Comparison of ENCODE assay signal across 10 mouse cellular contexts in the genomic region with DNA sequence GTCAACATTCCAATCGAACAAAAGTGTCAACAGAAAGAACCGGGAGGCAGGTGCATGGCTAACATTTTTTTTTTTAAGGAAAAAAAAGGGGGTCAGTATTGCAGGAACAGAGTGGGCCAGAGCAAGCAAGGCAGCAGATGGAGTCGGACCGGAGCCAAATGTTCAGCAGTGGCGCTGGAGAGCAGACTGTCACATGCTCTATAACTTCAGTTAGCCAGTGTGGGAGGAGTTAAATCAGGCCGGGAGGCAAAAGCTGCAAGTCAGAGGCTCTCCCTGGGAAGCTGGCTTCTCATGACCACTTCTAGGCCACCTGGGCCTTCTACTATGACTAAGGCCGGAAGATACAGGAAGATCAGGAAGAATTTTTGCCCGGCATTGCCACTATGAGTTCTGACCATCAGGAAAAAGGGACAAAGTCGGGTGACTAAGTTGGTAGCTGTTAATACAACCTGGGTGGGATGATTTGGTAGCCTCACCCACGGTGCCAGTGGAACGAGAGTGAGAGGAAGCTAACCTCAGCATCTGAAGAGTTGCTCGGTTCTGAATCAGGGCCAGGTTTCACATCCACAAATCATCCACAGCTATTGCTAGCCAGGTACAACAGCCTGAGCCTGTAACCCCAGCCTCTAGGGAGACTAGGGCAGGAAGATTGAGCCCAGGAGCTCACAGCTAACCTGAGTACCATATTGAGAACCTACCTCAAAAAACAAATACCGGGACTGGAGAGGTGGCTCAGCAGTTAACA. TPM values are rescaled to one million over a fixed set of nuclear protein-coding genes. Genes with fewer than 3 reads are reported as not detected.
A peak's percentile ranks its signal among the peaks of the same experiment; 100 is the strongest.
DNase-seq lines count a peak whose midpoint lies in the region; ATAC-seq and TF ChIP-seq lines count a peak whose summit lies in the region.
"Had no signal": no experiment of that assay in that cellular context is flagged by ENCODE, and none has a peak within 500 bp of the region (broad histone marks: within the 10 kb centered on the region; RNA-seq: fewer than 3 reads in every experiment).

No protein-coding gene starts in this region.

- no peaks in the 10 kb centered on the region for H3K9me3 ChIP-seq in hindbrain, postnatal 0 days (ENCODE audit: low read length)
- no peaks in the 10 kb centered on the region for H3K9me3 ChIP-seq in hindbrain, embryonic 10.5 days

- H3K27me3 ChIP-seq in hindbrain, postnatal 0 days (ENCODE audit: insufficient read depth, low read length): no peaks in the 10 kb centered on the region
- no peaks in the 10 kb centered on the region for H3K27me3 ChIP-seq in hindbrain, embryonic 10.5 days (ENCODE audit: insufficient read depth, poor library complexity, severe bottlenecking)
- H3K27me3 ChIP-seq: Patski had no signal

- no peak overlapping the region for H3K4me3 ChIP-seq in hindbrain, postnatal 0 days (ENCODE audit: low read length)
- H3K4me3 ChIP-seq in hindbrain, embryonic 10.5 days: no peak overlapping the region

- no peak overlapping the region for H3K9ac ChIP-seq in hindbrain, postnatal 0 days (replicated peaks; ENCODE audit: low read length)

- no peak overlapping the region for H3K4me2 ChIP-seq in hindbrain, postnatal 0 days (ENCODE audit: low read depth, low read length)

- peak; percentile 75 for DNase-seq in hindbrain, postnatal 0 days (ENCODE audit: low spot score)
- DNase-seq in hindbrain, embryonic 10.5 days (ENCODE audit: low spot score): no peak
- DNase-seq in brain, embryonic 14.5 days (ENCODE audit: low read depth): peak; percentile 69
- peak; percentile 54 for DNase-seq in gastrocnemius, postnatal 14 days
- peak; percentile 57 to 90 for DNase-seq in left cerebral cortex, postnatal 25 days (ENCODE audit: low spot score in 2 of 2)
- no peak for DNase-seq in T-cell, adult 2 months (ENCODE audit: low spot score)
- DNase-seq in spleen, postnatal 10 days (ENCODE audit: low spot score in 2 of 2): no peak
- DNase-seq in thymus, postnatal 14 days: no peak

- no peak for TF ChIP-seq POLR2A in brain, embryonic 14.5 days (IDR thresholded peaks at IDR 0.05; ENCODE audit: borderline replicate concordance, extremely low read depth, insufficient read depth, insufficient read length, poor library complexity, severe bottlenecking)

- no peaks in the 10 kb centered on the region; the same call in 1 of the 2 replicates for H3K36me3 ChIP-seq in hindbrain, postnatal 0 days (ENCODE audit: insufficient read depth, low read length)
- no peaks in the 10 kb centered on the region; the same call in 1 of the 2 replicates for H3K36me3 ChIP-seq in hindbrain, embryonic 10.5 days

- intact Hi-C loops in gastrocnemius, postnatal 14 days (cut with DNase I; ENCODE audit: low total_unique reads): no loop called here
- intact Hi-C loops in left cerebral cortex, postnatal 25 days (cut with DNase I): loop anchor here (5.0 kb wide), 4 partner anchors 47 to 248 kb away; no protein-coding TSS in a partner anchor

- no peak for TF ChIP-seq CTCF in hindbrain, postnatal 0 days (IDR thresholded peaks at IDR 0.05; ENCODE audit: low read depth)
- TF ChIP-seq CTCF in brain, embryonic 14.5 days (IDR thresholded peaks at IDR 0.05; ENCODE audit: borderline replicate concordance, extremely low read depth, insufficient read depth, insufficient read length): no peak

- H3K27ac ChIP-seq in hindbrain, postnatal 0 days: no peak overlapping the region; the same call in 1 of the 2 replicates
- no peak overlapping the region for H3K27ac ChIP-seq in hindbrain, embryonic 10.5 days

- H3K4me1 ChIP-seq in hindbrain, postnatal 0 days (ENCODE audit: insufficient read depth, low read length): no peaks in the 10 kb centered on the region
- no peaks in the 10 kb centered on the region for H3K4me1 ChIP-seq in hindbrain, embryonic 10.5 days (replicated peaks)

- peak; percentile 72; the same call in 1 of the 2 replicates for ATAC-seq in hindbrain, postnatal 0 days
- ATAC-seq: Patski had no signal

- 64% methylated on average over 13 of the region's 13 CpGs for WGBS in hindbrain, postnatal 0 days
- 84% methylated on average over 13 of the region's 13 CpGs for WGBS in hindbrain, embryonic 10.5 days

RNA-seq across cellular contexts. Expression of a gene that starts 21.9 kb away (rescaled TPM):
- not detected in 2 replicates for total RNA-seq in hindbrain, postnatal 0 days (2014; rRNA removed)
- not detected in 2 replicates for polyA plus RNA-seq in hindbrain, postnatal 0 days (2015; fragmentation: Nextera tagmentation; extraction: Ambion mirVana)
- polyA plus RNA-seq in hindbrain, embryonic 10.5 days (2016; fragmentation: Nextera tagmentation; extraction: Ambion mirVana): not detected in 2 replicates
- not detected in 2 replicates for polyA plus RNA-seq in brain, embryonic 14.5 days (2012; rRNA removed)
- total RNA-seq in gastrocnemius, postnatal 14 days (2021): not detected
- total RNA-seq in left cerebral cortex, postnatal 25 days (2021): not detected
- polyA plus RNA-seq: Patski; testis, adult 2 months had no signal

RNA-seq across cellular contexts. Expression of a gene that starts 22.5 kb away (rescaled TPM):
- 27.5 and 33.4 TPM in 2 replicates for total RNA-seq in hindbrain, postnatal 0 days (2014; rRNA removed)
- 44.9 and 47.3 TPM in 2 replicates for polyA plus RNA-seq in hindbrain, postnatal 0 days (2015; fragmentation: Nextera tagmentation; extraction: Ambion mirVana)
- polyA plus RNA-seq in hindbrain, embryonic 10.5 days (2016; fragmentation: Nextera tagmentation; extraction: Ambion mirVana): 18.6 and 19.2 TPM in 2 replicates
- 11.4 and 17.3 TPM in 2 replicates for polyA plus RNA-seq in brain, embryonic 14.5 days (2012; rRNA removed)
- 10 to 100 TPM; 51.0 to 51.1 TPM for total RNA-seq in gastrocnemius, postnatal 14 days (2021)
- 10 to 100 TPM; 37.5 to 38.8 TPM for total RNA-seq in left cerebral cortex, postnatal 25 days (2021)

Comparison
In these comparisons a context has a peak if more than half of its experiments do, and no peak if none do; other contexts are left out.
1. DNase-seq: peak in hindbrain, postnatal 0 days (single experiment), brain, embryonic 14.5 days (single experiment), gastrocnemius, postnatal 14 days (single experiment) and left cerebral cortex, postnatal 25 days (2 of 2); none in hindbrain, embryonic 10.5 days (single experiment), T-cell, adult 2 months (single experiment), spleen, postnatal 10 days (0 of 2) and thymus, postnatal 14 days (single experiment).